Mouse (Mus musculus): ENCODE results near the gene Mrtfb. TPM values are rescaled to one million over a fixed set of nuclear protein-coding genes. Genes with fewer than 3 reads are reported as not detected.
"Not testable (repeated sequence)": the region's sequence is repeated elsewhere in the genome, so short reads cannot be mapped to it uniquely, and the experiment has no call there.

Gene Mrtfb
- polyA plus RNA-seq, 1 experiment from 2014 or later, result 12.9 TPM

DNA sequence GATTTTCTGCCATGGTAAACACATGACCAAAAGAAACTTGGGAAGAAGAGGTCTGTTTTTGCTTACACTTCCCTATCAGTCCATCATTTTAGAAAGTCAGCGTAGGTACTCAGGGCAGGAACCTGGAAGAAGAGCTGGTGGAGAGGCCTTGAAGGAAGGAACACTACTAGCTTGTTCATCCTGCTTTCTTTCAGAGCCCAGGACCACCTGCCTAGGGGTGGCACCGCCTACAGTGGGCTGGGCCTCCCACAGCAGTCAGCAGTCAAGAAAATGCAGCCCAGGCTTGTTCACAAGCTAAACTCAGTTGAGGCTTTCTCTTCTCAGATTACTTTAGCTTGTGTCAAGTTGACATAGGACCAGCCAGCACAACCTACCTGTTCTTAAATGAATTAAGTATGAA lies 2.7 kb downstream of the Mrtfb start:
- Histone ChIP-seq H3K27ac (ENCODE audit: low read length) (no peak overlapping the region), H3K36me3 (ENCODE audit: control insufficient read depth, insufficient read depth, low read length) (no peaks in the 10 kb centered on the region), H3K4me1 (ENCODE audit: control insufficient read depth, insufficient read depth, low read length) (peaks cover 10% of the 10 kb centered on the region), H3K9ac (ENCODE audit: low read depth, low read length) (no peak overlapping the region), H3K27me3 (ENCODE audit: control insufficient read depth, insufficient read depth, low read depth, low read length) (no peaks in the 10 kb centered on the region), H3K9me3 (replicated peaks; ENCODE audit: control insufficient read depth, low read length, poor library complexity, severe bottlenecking) (no peaks in the 10 kb centered on the region), H3K4me2 (ENCODE audit: low read length) (no peak overlapping the region), H3K4me3 (ENCODE audit: low read depth, low read length) (no peak overlapping the region)
- ATAC-seq, result no peak
- 92% methylated on average over 2 of the region's 2 CpGs for WGBS

- Histone ChIP-seq H3K27ac (ENCODE audit: low read length) (no peak overlapping the region), H3K4me1 (ENCODE audit: control insufficient read depth, insufficient read depth, low read length) (no peaks in the 10 kb centered on the region), H3K27me3 (ENCODE audit: control insufficient read depth, insufficient read depth, low read depth, low read length) (no peaks in the 10 kb centered on the region), H3K4me3 (ENCODE audit: low read depth, low read length) (no peak overlapping the region), H3K9me3 (replicated peaks; ENCODE audit: control insufficient read depth, low read length, poor library complexity, severe bottlenecking) (no peaks in the 10 kb centered on the region), H3K4me2 (ENCODE audit: low read length) (no peak overlapping the region), H3K9ac (ENCODE audit: low read depth, low read length) (no peak overlapping the region), H3K36me3 (ENCODE audit: control insufficient read depth, insufficient read depth, low read length) (peaks cover 10% of the 10 kb centered on the region)
- no peak for ATAC-seq
- WGBS, result 46% methylated on average over 3 of the region's 3 CpGs
Measured at GRCm38 (mm10) chr16:13266312-13266711, 10.0 kb downstream of the Mrtfb start.

GRCm38 (mm10) chr16:13267350-13267904 lies 11.1 kb downstream of the Mrtfb start:
- no peak for ATAC-seq
- H3K36me3 ChIP-seq (ENCODE audit: control insufficient read depth, insufficient read depth, low read length), result peaks cover 10% of the 10 kb centered on the region
- no peak overlapping the region for H3K4me3 ChIP-seq (ENCODE audit: low read depth, low read length)
- 78% methylated on average over 3 of the region's 3 CpGs for WGBS
- no peaks in the 10 kb centered on the region for H3K27me3 ChIP-seq (ENCODE audit: control insufficient read depth, insufficient read depth, low read depth, low read length)
- no peak overlapping the region for H3K27ac ChIP-seq (ENCODE audit: low read length)
- H3K9ac ChIP-seq (ENCODE audit: low read depth, low read length), result no peak overlapping the region
- H3K4me2 ChIP-seq (ENCODE audit: low read length), result no peak overlapping the region
- H3K4me1 ChIP-seq (ENCODE audit: control insufficient read depth, insufficient read depth, low read length), result no peaks in the 10 kb centered on the region
- H3K9me3 ChIP-seq (replicated peaks; ENCODE audit: control insufficient read depth, low read length, poor library complexity, severe bottlenecking), result no peaks in the 10 kb centered on the region

DNA sequence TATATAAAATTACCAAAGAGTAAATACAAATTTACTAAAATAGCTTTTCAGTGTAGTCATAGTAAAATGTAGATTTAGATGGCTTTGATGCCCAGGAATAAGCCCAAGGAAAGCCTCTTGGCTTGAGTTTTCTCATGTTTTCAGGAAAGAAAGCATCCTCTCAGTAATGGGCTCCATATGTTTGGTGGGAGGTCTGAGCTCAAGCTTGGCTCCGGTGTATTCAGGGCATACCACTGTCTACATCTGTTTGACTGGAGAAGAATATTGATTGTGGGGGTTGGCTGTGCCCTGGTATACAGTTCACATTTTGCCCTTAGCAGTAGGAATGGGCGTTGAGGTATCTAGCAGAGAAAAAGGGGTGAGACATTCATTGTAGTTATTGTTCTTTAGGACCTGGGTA lies 13.1 kb downstream of the Mrtfb start:
- H3K36me3 ChIP-seq (ENCODE audit: control insufficient read depth, insufficient read depth, low read length), result peaks cover 10% of the 10 kb centered on the region
- H3K9ac ChIP-seq (ENCODE audit: low read depth, low read length), result no peak overlapping the region
- 97% methylated on average over 2 of the region's 2 CpGs for WGBS
- no peaks in the 10 kb centered on the region for H3K27me3 ChIP-seq (ENCODE audit: control insufficient read depth, insufficient read depth, low read depth, low read length)
- no peaks in the 10 kb centered on the region for H3K9me3 ChIP-seq (replicated peaks; ENCODE audit: control insufficient read depth, low read length, poor library complexity, severe bottlenecking)
- H3K27ac ChIP-seq (ENCODE audit: low read length), result no peak overlapping the region
- no peaks in the 10 kb centered on the region for H3K4me1 ChIP-seq (ENCODE audit: control insufficient read depth, insufficient read depth, low read length)
- no peak overlapping the region for H3K4me3 ChIP-seq (ENCODE audit: low read depth, low read length)
- H3K4me2 ChIP-seq (ENCODE audit: low read length), result no peak overlapping the region
- no peak for ATAC-seq

- Histone ChIP-seq H3K27ac (ENCODE audit: low read length) (no peak overlapping the region), H3K36me3 (ENCODE audit: control insufficient read depth, insufficient read depth, low read length) (no peaks in the 10 kb centered on the region), H3K4me3 (ENCODE audit: low read depth, low read length) (no peak overlapping the region), H3K9ac (ENCODE audit: low read depth, low read length) (no peak overlapping the region), H3K27me3 (ENCODE audit: control insufficient read depth, insufficient read depth, low read depth, low read length) (no peaks in the 10 kb centered on the region), H3K4me1 (ENCODE audit: control insufficient read depth, insufficient read depth, low read length) (no peaks in the 10 kb centered on the region), H3K9me3 (replicated peaks; ENCODE audit: control insufficient read depth, low read length, poor library complexity, severe bottlenecking) (no peaks in the 10 kb centered on the region; the same call in 1 of the 2 replicates), H3K4me2 (ENCODE audit: low read length) (no peak overlapping the region)
- ATAC-seq, result no peak
- 92% methylated on average over 2 of the region's 2 CpGs for whole genome bisulfite sequencing
Measured at GRCm38 (mm10) chr16:13276258-13276657, 20.0 kb downstream of the Mrtfb start.

- Histone ChIP-seq H3K9me3 (replicated peaks; ENCODE audit: control insufficient read depth, low read length, poor library complexity, severe bottlenecking) (no peaks in the 10 kb centered on the region; the same call in 1 of the 2 replicates), H3K4me1 (ENCODE audit: control insufficient read depth, insufficient read depth, low read length) (no peaks in the 10 kb centered on the region), H3K4me3 (ENCODE audit: low read depth, low read length) (no peak overlapping the region), H3K36me3 (ENCODE audit: control insufficient read depth, insufficient read depth, low read length) (no peaks in the 10 kb centered on the region), H3K9ac (ENCODE audit: low read depth, low read length) (no peak overlapping the region), H3K27ac (ENCODE audit: low read length) (no peak overlapping the region), H3K4me2 (ENCODE audit: low read length) (no peak overlapping the region), H3K27me3 (ENCODE audit: control insufficient read depth, insufficient read depth, low read depth, low read length) (no peaks in the 10 kb centered on the region)
- 93% methylated on average over 3 of the region's 3 CpGs for WGBS
- ATAC-seq, result no peak
Measured at GRCm38 (mm10) chr16:13276709-13277399, 20.6 kb downstream of the Mrtfb start.

DNA sequence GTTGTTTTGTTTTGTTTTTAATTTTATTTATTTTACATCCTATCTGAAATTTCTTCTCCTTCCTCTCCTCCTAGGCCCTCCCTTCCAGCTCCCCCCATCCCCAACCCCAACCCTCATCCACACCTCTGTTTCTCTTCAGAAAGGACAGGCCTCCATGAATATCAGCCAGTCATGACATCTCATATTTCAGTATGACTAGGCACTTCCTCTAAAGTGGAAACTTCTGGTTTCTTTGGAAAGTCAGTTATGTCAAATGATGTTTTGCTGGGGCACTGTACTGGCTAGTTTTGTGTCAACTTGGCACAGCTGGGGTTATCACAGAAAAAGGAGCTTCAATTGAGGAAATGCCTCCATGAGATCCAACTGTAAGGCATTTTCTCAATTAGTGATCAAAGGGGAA lies 30.1 kb downstream of the Mrtfb start:
- not testable (repeated sequence) for H3K4me2 ChIP-seq (ENCODE audit: low read length); H3K27me3 ChIP-seq (ENCODE audit: control insufficient read depth, insufficient read depth, low read depth, low read length); H3K27ac ChIP-seq (ENCODE audit: low read length); H3K9me3 ChIP-seq (replicated peaks; ENCODE audit: control insufficient read depth, low read length, poor library complexity, severe bottlenecking); ATAC-seq; H3K4me3 ChIP-seq (ENCODE audit: low read depth, low read length); H3K9ac ChIP-seq (ENCODE audit: low read depth, low read length); H3K36me3 ChIP-seq (ENCODE audit: control insufficient read depth, insufficient read depth, low read length); H3K4me1 ChIP-seq (ENCODE audit: control insufficient read depth, insufficient read depth, low read length)

GRCm38 (mm10) chr16:13297860-13298259 lies 41.6 kb downstream of the Mrtfb start:
- ATAC-seq, result no peak
- Histone ChIP-seq H3K9me3 (replicated peaks; ENCODE audit: control insufficient read depth, low read length, poor library complexity, severe bottlenecking) (no peaks in the 10 kb centered on the region), H3K27me3 (ENCODE audit: control insufficient read depth, insufficient read depth, low read depth, low read length) (no peaks in the 10 kb centered on the region), H3K4me1 (ENCODE audit: control insufficient read depth, insufficient read depth, low read length) (no peaks in the 10 kb centered on the region), H3K27ac (ENCODE audit: low read length) (no peak overlapping the region), H3K9ac (ENCODE audit: low read depth, low read length) (no peak overlapping the region), H3K4me3 (ENCODE audit: low read depth, low read length) (no peak overlapping the region), H3K4me2 (ENCODE audit: low read length) (no peak overlapping the region), H3K36me3 (ENCODE audit: control insufficient read depth, insufficient read depth, low read length) (no peaks in the 10 kb centered on the region)
- 73% methylated on average over 1 of the region's 1 CpGs for WGBS

- WGBS, result 78% methylated on average over 2 of the region's 2 CpGs
Measured at GRCm38 (mm10) chr16:13298991-13299390, 42.7 kb downstream of the Mrtfb start.

More at GRCm38 (mm10) chr16:13298991-13299390, 42.7 kb downstream of the Mrtfb start:
- Histone ChIP-seq H3K4me3 (ENCODE audit: low read depth, low read length) (no peak overlapping the region), H3K9ac (ENCODE audit: low read depth, low read length) (no peak overlapping the region), H3K4me2 (ENCODE audit: low read length) (no peak overlapping the region), H3K4me1 (ENCODE audit: control insufficient read depth, insufficient read depth, low read length) (no peaks in the 10 kb centered on the region), H3K36me3 (ENCODE audit: control insufficient read depth, insufficient read depth, low read length) (no peaks in the 10 kb centered on the region), H3K27ac (ENCODE audit: low read length) (no peak overlapping the region), H3K9me3 (replicated peaks; ENCODE audit: control insufficient read depth, low read length, poor library complexity, severe bottlenecking) (no peaks in the 10 kb centered on the region), H3K27me3 (ENCODE audit: control insufficient read depth, insufficient read depth, low read depth, low read length) (no peaks in the 10 kb centered on the region)
- no peak for ATAC-seq
